Mouse (Mus musculus) E14TG2a.4 (cell line): ENCODE measurements around the gene Mob3c.

Experiments
- H3K27me3 ChIP-seq: 2 replicates; pipeline ENCODE4 v1.6.1; 2014; ENCODE audit warnings: low read length, control low read depth; ENCODE audit not compliant: insufficient read depth
- H3K36me3 ChIP-seq: 2 replicates; pipeline ENCODE4 v1.6.1; 2014; ENCODE audit warnings: low read length, control low read depth; ENCODE audit not compliant: insufficient read depth
- H3K4me1 ChIP-seq: replicated peaks from 2 replicates; pipeline ENCODE4 v1.6.1; 2014; ENCODE audit warnings: low read depth, low read length, control low read depth
- H3K4me3 ChIP-seq: replicated peaks from 2 replicates; pipeline ENCODE4 v1.5.1; 2014; ENCODE audit warnings: mild to moderate bottlenecking, low read length
- H3K9me3 ChIP-seq: 2 replicates; pipeline ENCODE4 v1.6.1; 2014; ENCODE audit warnings: low read length, control low read depth
- CTCF ChIP-seq: conservative IDR thresholded peaks from 2 replicates; pipeline ENCODE4 v1.5.1; 2014; ENCODE audit warnings: low read length
- NANOG ChIP-seq: IDR thresholded peaks from 2 replicates; pipeline ENCODE4 v1.6.1; 2014; ENCODE audit warnings: borderline replicate concordance, low read length, mixed read lengths
- POU5F1 ChIP-seq: IDR thresholded peaks from 2 replicates; pipeline ENCODE4 v1.6.1; 2014; ENCODE audit warnings: low read length, borderline replicate concordance

Gene Mob3c

DNA sequence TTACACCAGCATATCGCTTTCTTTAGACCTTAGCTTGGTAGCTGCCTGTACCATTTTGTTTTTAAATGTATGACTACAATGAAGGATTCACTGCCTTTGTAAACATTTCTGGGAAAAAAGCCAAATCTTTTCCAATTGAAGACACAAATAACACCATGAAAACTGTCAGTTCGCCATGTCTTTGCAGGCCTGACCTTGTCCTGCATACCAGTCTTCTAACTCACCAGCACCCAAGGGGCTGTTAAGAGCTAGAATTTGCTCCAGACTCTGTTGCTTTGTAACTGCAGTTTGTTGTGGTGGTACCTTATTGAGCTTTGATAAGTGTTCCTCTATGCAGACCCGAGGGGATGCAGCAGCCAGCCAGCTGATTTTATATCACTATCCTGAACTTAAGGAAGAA, 27.9 kb upstream of the Mob3c start:
- Histone ChIP-seq H3K4me3 (no peak overlapping the region), H3K27me3 (no peaks in the 10 kb centered on the region), H3K9me3 (no peaks in the 10 kb centered on the region), H3K4me1 (no peaks in the 10 kb centered on the region), H3K36me3 (peaks cover 77% of the 10 kb centered on the region)
- TF ChIP-seq POU5F1: no peak
- TF ChIP-seq NANOG: no peak
- TF ChIP-seq CTCF: no peak

DNA sequence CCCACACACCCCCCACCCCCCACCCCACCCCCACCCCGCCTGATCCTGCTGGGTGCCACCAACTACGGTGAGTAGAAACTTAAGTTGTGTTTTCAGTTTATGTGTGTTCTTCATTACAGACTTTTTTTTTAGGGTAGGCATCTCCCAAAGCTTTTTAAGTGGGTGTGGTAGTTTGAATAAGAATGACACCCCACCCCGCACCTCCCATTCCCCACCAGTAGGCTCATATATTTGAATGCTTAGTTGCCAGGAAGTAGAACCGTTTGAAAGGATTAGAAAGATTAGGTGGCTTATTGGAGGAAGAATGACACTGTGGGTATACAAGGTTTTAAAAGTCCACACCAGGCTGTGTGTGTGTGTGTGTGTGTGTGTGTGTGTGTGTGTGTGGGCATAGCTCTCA, 15.6 kb upstream of the Mob3c start:
- H3K4me3 ChIP-seq: no peak overlapping the region
- peaks cover 28% of the 10 kb centered on the region for H3K4me1 ChIP-seq
- H3K27me3 ChIP-seq: no peaks in the 10 kb centered on the region
- TF ChIP-seq NANOG (no peak), POU5F1 (no peak), CTCF (no peak)
- H3K36me3 ChIP-seq: peaks cover 50% of the 10 kb centered on the region
- no peaks in the 10 kb centered on the region for H3K9me3 ChIP-seq

DNA sequence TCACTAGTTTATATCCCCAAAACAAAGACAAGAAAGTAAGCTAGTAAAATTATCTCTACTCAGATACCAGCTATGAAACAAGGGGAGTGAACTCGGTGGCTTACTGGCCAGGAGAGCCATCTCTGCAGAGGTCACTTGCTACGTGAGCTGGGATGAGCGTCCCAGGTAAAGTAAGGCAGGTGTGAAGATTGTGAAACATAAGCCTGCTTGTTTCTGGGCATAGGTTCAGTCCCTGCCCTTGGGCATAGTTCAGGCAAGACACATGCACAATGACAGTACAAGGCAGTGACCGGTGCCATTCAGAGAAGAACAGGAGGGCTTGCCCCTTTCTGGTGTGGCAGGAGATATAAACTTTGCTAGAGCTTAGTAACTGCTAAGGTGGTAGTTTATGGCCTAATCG, 12.3 kb upstream of the Mob3c start:
- Histone ChIP-seq H3K9me3 (no peaks in the 10 kb centered on the region), H3K27me3 (no peaks in the 10 kb centered on the region), H3K4me3 (no peak overlapping the region), H3K36me3 (peaks cover 52% of the 10 kb centered on the region), H3K4me1 (peaks cover 39% of the 10 kb centered on the region)
- TF ChIP-seq NANOG (no peak), CTCF (no peak), POU5F1 (no peak)

DNA sequence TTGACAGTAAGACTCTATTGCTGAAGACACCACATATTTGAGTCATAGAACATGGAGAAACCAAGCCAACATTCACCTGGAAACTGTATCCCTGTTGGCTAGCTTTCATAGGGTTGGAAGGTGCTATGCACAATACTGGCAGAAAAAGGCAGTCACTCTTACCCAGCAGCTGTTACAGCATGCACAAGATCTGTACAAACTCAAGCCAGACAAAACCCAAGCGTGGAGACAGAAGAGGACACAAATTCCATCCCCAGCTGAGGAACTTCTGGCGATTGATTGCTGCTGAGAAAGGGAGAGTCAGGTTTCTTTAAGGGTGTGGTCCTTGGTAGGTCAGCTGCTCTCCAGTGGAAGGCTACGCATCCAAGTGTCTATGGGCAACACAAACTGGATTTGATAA, 7.7 kb upstream of the Mob3c start:
- TF ChIP-seq CTCF (no peak), NANOG (no peak), POU5F1 (no peak)
- Histone ChIP-seq H3K36me3 (peaks cover 26% of the 10 kb centered on the region), H3K9me3 (no peaks in the 10 kb centered on the region), H3K4me1 (peaks cover 33% of the 10 kb centered on the region), H3K4me3 (no peak overlapping the region), H3K27me3 (no peaks in the 10 kb centered on the region)

DNA sequence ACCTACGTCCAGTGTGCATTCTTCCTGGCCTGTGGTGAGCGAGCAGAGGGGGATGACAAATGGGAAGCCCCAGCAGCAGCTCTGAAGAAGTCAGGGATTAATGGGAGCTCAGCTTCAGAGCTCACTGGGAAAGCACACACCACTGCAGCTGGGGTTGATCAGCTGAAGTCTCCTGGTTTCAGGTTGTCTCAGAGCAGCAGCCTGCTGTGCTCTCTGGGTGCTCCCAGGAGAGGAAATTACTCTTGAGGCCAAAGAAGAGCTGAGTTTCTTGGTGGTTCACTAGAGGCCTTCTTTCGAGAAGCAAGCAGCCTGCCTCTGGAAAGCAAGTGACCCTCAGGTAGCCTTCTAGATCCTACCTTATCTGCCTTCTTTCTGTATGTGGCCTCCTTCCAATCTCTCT, 6.9 kb upstream of the Mob3c start:
- Histone ChIP-seq H3K27me3 (no peaks in the 10 kb centered on the region), H3K9me3 (no peaks in the 10 kb centered on the region), H3K4me1 (peaks cover 33% of the 10 kb centered on the region), H3K4me3 (no peak overlapping the region), H3K36me3 (peaks cover 18% of the 10 kb centered on the region)
- TF ChIP-seq NANOG: no peak
- TF ChIP-seq POU5F1: no peak
- TF ChIP-seq CTCF: no peak

DNA sequence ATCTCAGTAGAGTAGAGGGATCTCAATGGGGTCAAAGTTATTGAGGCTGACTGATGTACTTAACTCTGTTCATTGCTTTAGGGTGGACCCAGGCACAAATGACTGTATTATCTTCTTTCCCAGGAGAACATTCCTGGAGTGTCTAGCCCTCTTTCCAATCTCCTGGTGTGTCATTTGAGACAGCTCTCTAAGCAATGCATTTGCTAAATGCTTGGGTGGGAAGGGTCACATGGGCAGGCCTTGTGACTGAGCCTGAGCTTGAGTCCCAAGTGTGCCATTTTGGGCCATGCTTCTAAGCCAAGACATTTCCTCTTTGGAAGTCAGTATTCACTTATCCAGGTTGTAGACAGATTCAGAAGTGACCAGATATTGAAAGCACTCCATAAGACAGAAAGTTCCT, 6.5 kb upstream of the Mob3c start:
- H3K9me3 ChIP-seq: no peaks in the 10 kb centered on the region
- H3K36me3 ChIP-seq: peaks cover 13% of the 10 kb centered on the region
- no peak overlapping the region for H3K4me3 ChIP-seq
- no peak for TF ChIP-seq POU5F1
- TF ChIP-seq CTCF: no peak
- TF ChIP-seq NANOG: no peak
- no peaks in the 10 kb centered on the region for H3K27me3 ChIP-seq
- peaks cover 35% of the 10 kb centered on the region for H3K4me1 ChIP-seq

DNA sequence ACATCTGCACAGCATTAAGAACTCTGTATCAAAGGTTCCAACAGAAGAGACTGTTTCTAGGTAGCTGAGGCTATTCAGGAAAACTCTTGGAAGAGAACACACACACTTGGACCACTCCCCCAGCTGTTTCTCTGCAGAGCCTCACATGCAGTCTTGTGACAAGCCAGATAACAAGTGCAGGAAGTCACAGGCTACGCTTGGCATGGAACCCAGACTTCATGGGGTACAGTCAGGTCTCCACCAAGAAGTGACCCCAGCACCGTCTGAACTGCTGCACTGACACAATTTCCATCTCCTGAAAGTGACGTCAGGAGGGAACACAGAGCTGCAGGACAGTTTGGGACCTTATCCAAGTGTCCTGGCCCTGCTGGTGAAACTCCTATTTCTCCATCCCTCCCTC, 6.0 kb upstream of the Mob3c start:
- Histone ChIP-seq H3K4me3 (no peak overlapping the region), H3K9me3 (no peaks in the 10 kb centered on the region), H3K4me1 (peaks cover 40% of the 10 kb centered on the region), H3K27me3 (peaks cover under 1% of the 10 kb centered on the region; the same call in 1 of the 2 replicates), H3K36me3 (peaks cover 9% of the 10 kb centered on the region)
- TF ChIP-seq POU5F1 (no peak), NANOG (no peak), CTCF (no peak)

DNA sequence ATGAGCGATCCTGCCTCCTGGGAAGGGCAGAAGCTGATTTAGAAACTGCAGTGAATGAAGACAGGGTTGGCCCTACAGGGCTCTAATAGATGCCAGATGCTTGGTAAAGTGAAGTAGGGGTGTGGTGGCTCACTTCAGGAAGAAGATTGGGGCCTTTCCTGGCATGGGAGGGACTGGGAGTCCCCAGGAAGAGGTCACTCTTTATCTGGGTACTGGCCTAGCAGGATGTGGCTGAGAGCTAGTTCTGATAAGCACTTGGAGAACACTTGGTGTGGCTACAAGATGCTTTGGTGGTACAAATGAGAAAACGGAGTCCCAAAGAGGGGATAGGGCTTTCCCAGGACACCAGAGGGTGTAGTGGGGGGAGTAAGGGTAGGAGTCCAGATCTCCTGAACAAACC, 3.7 kb upstream of the Mob3c start:
- H3K36me3 ChIP-seq: peaks cover 8% of the 10 kb centered on the region; the same call in 1 of the 2 replicates
- H3K4me3 ChIP-seq: no peak overlapping the region
- TF ChIP-seq NANOG (no peak), CTCF (no peak), POU5F1 (no peak)
- no peaks in the 10 kb centered on the region for H3K9me3 ChIP-seq
- H3K27me3 ChIP-seq: peaks cover 5% of the 10 kb centered on the region; the same call in 1 of the 2 replicates
- H3K4me1 ChIP-seq: peaks cover 56% of the 10 kb centered on the region

DNA sequence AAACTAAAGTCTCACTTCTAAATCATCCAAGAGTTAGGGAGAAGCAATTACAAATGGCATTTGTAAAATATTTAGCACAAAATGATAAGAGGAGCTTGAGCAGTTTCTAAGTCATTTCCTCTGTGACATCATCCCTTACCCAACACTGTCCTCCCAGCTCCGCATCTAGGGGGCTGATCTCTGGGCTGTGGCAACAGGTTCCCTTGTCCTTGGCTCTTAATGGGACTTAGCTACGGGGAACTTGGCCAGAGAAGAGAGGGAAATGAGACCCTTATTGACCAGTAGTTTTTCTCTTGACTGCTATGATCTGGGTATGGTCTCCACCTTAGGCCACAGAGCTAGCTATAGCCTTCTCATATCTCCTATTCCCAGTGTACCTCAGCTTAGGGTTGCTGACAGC, 2.6 kb upstream of the Mob3c start:
- Histone ChIP-seq H3K36me3 (0 out of 2 replicates have a peak, but pooled peaks cover under 1% of the 10 kb centered on the region), H3K4me1 (peaks cover 59% of the 10 kb centered on the region), H3K9me3 (no peaks in the 10 kb centered on the region), H3K27me3 (peaks cover 14% of the 10 kb centered on the region), H3K4me3 (no peak overlapping the region)
- TF ChIP-seq CTCF: no peak
- TF ChIP-seq POU5F1: no peak
- TF ChIP-seq NANOG: no peak
